Mouse (Mus musculus): Measurements from ENCODE around the gene Tmem35b.
"Not testable (repeated sequence)": the region's sequence is repeated elsewhere in the genome, so short reads cannot be mapped to it uniquely, and the experiment has no call there.

Gene Tmem35b

DNA sequence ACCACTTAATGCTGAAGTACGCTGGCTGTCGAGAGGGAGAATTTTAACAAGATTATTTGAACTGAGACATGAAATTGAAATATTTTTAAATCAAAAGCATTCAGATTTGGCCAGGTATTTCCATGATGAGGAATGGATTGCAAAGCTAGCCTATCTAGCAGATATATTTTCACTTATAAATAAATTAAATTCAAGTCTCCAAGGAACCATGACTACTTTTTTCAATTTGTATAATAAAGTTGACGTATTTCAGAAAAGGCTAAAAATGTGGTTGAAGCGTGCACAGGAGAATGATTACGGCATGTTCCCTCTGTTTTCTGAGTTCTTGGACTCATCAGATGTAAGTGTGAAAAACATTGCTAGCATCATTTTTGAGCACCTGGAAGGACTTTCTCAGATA is at the start of gene Tmem35b:
Tmem35b (plus strand) TSS at position 301 of the 400 bp plus-strand sequence.
- no peak for DNase-seq

DNA sequence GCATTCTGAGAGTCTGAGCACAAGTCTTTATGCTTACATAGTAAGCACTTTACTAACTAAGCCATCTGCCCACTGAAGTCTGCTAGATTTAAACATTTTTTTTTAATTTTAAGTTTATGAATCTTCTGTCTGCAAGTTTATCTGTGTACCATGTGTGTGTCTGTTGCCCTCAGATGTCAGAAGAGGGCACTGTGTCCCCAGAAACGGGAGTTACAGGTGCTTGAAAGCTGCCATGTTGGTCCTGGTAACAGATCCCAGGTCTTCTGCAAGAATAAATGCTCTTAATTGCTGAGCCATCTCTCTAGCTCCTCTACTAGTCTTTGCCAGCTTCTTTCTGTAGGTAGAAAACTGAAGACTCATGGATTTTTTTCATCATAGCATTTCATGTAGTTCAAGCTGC is 48.6 kb upstream of the Tmem35b start:
- no peak for DNase-seq

DNA sequence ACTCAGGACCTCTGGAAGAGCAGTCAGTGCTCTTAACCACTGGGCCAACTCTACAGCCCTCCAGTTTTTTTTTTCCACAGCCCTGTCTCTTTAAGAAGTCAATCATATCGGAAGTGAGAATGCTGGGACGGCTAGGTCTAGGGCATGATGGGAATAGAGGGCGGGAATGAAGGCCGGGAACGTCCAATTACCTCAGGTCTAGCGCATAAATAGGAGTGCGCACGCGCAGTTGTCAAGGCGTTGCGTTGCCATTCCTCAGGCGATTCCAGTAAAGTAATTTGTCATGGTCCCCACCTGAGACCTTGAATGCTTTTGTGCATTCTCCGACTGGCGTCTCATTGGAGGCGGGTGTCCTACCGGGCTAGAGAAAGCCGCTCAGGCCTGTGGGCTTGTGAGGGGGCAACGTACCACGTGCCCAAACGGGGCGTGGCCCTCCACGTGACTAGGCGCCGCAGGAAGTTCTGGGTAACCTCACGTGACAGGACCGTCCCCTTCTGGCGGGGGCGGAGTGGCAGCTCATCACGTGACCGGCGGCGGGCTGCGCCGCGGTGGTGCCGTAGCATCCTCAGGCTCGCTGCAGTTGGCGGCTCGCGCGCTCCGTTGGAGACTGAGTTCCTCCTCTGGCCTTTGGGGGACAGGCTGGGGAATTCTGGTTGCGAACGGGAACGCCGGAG is 46.5 kb upstream of the Tmem35b start, which contains the start of gene Zmym6:
Zmym6 (plus strand) TSS at position 509 of the 674 bp plus-strand sequence.
- peak; percentile 95 for DNase-seq

GRCm38 (mm10) chr4:127080806-127081205 is 42.7 kb upstream of the Tmem35b start:
- no peak for DNase-seq

DNA sequence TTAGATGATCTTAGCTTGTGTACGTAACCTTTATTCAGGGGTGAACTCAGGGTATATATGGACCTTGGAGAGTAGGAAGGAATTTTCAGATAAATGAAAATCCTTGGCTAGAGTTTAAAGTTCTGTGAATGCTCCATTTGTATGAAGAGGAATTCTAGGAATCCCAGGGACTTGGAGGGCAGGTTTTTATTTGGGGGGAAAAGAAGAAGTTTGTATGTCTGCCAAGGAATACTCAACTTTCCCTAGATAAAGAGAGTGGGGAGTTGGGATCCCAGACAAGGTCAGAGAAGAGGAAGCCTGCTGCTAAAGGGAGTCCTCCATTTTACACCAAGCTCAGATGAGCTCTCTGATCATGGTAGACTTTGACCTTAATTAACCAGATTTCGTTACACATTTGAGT is 40.4 kb upstream of the Tmem35b start:
- DNase-seq, result no peak

- DNase-seq, result no peak
These were observed 37.7 kb upstream of the Tmem35b start for GRCm38 (mm10) chr4:127085761-127086160.

DNA sequence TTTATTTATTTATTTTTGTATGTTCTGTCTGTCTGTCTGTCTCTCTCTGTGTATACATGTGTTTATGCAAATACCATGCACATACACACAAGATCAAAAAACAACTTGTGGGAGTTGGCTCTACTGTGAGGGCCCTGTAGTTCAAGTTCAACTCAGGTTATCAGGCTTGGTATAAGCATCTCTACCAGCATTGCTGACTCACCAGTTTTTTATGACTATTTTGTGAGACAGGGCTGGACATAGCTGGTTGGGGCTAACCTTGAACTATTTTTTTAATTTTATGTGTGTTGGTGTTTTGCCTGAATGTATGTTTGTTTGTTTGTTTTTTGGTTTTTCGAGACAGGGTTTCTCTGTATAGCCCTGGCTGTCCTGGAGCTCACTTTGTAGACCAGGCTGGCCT is 32.3 kb upstream of the Tmem35b start:
- DNase-seq, result no peak

GRCm38 (mm10) chr4:127095090-127095489 is 28.4 kb upstream of the Tmem35b start:
- no peak for DNase-seq

DNA sequence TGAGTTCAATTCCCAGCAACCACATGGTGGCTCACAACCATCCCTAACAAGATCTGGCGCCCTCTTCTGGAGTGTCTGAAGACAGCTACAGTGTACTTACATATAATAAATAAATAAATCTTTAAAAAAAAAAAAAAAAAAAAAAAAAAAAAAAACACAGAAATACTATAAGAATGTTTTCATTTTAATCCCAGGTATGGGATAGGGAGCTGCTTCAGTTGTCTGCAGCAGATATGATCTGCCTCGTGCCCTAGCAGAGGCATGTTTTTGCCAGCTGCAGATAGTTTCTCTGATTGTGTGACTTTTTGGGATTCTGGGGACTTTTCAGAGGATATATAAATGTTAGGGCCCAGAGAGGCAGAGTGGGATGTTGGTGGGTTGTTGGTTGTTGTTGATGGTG is 23.9 kb upstream of the Tmem35b start:
- DNase-seq, result not testable (repeated sequence)

DNA sequence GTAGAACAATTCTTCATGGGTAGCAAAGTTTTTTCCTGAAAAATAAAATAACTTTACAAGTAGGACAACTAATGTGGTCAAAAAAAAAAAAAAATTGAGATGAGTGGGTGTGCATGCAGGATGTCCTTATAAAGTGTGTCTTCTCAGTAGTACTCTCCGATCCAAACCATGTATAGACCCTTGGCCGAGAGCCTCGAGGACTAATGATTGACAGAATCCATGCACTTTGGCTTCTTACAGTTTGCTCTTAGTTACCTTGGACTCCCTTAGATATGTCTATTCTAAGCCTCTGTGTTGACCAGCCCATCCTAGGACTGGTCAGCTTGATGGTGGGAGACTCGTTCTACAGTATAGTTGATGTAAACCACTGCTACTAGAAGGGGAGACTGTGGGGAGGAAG is 15.9 kb upstream of the Tmem35b start:
- DNase-seq, result peak; percentile 64

DNA sequence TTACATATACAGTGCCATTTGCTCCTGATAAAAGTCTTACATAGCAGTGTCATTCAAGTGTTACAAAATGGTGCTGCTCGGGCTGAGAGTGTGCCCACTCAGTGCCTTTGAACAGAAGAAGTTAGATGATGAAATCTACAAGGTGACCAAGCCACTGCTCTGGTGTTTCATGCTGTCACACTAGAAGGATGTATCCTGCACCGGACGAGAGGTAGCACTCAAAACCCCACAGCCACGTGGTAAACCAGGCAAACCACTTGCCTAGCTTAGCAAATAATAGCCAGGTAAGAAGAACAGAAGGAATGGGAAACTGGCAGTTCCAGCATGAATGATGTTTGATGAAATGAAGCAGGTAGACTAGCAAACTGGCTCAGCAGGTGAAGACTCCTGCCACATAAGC is 12.9 kb upstream of the Tmem35b start:
- no peak for DNase-seq

DNA sequence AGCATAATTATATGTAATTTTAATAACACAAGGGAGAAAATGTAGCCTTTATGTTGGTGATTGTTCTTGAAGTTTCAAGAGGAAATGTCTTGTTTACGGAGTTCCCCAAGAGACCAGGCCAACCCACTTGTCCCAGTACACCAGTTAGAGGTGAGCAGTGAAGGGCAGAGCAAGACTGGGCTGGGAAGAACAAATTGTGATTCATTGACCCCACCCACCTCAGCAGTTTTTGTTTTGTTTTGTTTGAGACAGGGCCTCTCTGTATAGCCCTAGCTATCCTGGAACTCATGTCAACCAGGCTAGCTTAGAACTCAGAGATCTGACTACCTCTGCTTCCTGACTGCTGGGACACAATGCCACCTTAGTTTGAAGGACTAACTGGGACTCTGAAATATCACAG is 840 bp downstream of the Tmem35b start:
- no peak for DNase-seq

DNA sequence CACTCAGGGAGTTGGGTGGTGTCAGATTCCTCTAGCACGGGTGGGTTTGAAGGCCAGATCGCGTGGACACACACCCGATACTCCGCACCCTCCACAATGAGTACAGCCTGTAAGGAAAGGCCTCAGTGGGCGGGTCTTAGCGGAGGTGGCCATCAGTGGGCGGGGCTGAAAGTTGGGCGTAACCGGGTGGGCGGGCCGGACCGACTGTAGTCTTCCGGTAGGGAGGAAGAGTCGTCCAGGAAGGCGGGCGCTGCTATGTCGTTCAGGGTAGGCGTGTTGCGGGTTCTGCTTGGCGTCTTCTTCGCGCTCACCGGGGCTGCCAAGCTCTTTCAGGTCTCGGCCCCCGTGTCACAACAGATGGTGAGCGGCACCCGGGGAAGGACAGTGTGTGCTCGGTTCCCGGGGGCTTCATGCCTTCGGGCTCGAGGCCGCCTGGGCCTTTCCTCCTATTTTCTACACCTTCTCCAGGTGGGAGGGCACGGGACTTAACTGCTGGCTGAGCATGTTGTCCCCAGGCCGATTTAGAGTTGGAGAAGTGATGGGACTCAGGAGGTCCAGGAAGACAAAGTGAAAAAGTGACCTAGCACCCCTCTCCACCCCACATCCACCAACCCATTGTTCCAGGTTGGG is 2.5 kb downstream of the Tmem35b start:
- DNase-seq, result peak; percentile 75

GRCm38 (mm10) chr4:127134687-127135086 is 11.2 kb downstream of the Tmem35b start:
- DNase-seq, result no peak

DNA sequence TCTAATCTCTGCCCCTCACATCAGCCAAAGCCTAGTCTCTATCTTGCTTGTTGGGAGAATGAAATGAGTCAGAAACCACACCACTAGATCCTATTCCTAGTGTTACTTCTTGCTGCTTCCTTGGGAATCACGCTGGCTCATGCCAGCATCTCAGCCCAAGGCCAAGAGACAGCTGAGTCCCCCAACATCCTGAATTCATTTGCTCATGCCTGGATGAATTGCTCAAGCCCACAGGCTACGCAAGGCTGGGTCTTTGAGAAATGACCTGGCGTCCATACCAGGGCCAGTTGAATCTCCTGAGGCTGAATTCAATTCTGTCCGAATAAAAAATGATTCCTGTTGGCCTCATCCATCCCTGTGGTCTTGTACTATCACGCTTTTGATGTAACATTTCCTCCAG is 14.1 kb downstream of the Tmem35b start:
- no peak for DNase-seq

- DNase-seq, result no peak
These were observed 15.0 kb downstream of the Tmem35b start for GRCm38 (mm10) chr4:127138486-127138885.

DNA sequence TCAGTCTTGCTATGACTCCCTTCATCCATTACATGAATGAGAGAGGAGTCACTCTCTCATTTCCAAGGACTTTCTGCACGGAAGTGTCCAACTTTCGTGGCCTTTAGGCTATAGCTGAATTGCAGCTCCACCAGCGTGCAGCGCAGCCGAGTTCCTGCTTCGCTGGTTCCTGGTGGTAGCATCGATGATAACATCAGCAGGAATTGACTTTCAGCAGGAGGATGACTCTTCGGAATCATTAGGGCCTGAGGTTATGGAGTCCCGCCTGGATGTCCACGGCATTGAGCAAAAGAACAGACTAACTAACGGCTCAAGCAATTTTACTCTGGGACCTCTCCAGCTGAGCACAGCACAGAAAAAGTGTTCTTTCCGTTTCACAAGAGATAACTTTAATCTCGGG is 26.5 kb downstream of the Tmem35b start:
- DNase-seq, result no peak

DNA sequence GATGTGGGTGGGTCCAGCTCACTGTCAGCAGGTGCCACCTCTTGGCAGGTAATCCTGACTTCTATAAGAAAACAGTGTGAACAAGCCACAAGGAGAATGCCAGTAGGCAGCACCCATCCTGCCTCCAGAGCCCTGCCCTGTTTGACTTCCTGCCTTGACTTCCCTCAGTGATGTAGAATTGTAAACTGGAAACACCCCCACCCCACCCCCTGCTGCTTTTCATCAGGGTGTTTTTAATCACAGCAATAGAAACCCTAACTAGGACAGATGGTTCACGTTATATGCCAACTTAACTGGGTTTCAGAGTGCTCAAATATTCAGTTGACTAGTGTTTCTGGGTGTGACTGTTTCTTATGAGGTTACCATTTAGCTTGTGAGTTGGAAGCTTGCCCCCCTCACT is 29.9 kb downstream of the Tmem35b start:
- no peak for DNase-seq

DNA sequence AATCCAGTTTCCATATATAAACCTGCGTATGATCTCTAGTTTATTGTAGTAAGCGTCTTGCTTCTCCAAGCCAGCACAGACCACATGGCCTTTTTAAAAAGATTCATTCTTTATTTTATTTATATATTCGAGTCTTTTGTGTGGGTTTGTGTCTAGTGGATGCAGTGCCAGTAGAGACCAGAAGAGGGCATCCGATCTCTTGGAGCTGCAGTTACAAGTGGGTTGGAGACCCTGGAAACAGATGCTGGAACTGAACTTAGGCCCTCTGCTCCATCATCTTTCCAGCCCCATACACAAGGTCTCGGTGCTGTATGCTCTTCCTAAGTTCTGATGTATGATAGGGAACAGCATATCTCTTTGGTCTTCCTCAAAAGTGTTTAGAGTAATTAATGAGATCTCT is 32.3 kb downstream of the Tmem35b start:
- DNase-seq, result no peak

DNA sequence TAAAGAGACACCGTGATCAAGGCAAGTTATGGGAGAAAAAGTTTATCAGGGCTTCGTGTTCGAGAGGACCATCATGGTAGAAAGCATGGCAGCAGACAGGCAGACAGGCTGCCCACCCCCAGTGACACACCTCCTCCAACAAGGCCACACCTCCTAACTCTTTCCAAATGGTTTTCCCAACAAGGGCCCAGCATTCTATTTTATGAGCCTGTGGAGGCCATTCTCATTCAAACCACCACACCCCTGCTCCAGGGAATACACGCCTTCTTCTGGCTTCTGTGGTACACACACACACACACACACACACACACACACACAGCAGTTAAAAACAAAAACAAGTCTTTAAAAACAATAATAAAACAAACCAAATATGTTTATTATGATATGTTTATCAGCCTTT is 34.3 kb downstream of the Tmem35b start:
- no peak for DNase-seq

- no peak for DNase-seq
These were observed 40.4 kb downstream of the Tmem35b start for GRCm38 (mm10) chr4:127163926-127164325.

DNA sequence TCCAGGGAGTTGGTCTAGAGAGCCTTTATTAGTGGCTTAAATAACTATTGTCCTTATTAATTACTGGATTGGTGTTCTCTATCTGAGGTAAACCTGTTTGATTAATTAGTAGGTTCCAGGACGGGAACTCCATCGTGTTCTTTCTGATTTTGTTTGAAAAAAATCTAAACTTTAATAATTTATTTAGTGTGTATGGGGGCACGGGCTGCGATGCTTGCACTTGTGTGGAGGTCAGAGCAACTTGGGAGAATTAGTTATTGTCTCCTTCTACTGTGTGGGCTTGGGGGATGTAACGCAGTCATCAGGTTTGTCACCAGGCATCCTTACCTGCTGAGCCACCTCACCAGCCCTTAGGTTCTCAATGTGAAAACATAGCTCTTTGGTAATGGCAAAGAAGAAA is 43.6 kb downstream of the Tmem35b start:
- DNase-seq, result no peak

DNA sequence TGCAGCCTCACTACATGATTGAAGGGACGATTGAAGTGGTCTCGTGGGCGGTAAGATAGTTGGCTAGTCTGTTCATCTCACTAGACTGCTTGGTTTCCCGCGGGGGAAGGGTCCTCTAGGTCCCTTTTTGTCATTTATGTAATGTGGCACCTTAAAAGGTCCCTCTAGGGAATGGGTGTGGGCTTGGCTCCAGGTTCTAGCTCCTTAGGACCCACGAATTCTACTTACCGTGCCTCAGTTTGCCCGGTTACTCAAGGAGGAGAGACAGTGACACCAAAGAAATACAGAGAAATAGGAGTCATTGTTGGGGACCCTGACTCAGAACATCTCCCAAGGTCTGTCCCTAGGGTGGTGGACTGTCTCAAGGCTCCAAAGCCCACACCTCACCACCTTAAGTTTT is 44.2 kb downstream of the Tmem35b start:
- no peak for DNase-seq

GRCm38 (mm10) chr4:127168211-127168913 is 44.9 kb downstream of the Tmem35b start:
- peak; percentile 9 for DNase-seq

All from kidney, adult 11 months (tissue).